Mouse (Mus musculus) embryonic stem cell, embryonic (primary cell): Measurements from ENCODE around the gene Nphp4.

Experiments
- CTCF ChIA-PET, 4 experiments: fragments of 300-600 bp in 2 of 4; fragments of 350-600 bp in 2 of 4; sonication (Branson Sonifier 250); formaldehyde crosslinking; loops; one replicate each; lab custom pipeline; 2022; ENCODE audit warnings: inconsistent platforms in 2 of 4; lab: Charles Lee
- POLR2A ChIA-PET, 4 experiments: fragments of 300-600 bp in 2 of 4; fragments of 350-600 bp in 2 of 4; sonication (Branson Sonifier 250); formaldehyde crosslinking; loops; one replicate each; lab custom pipeline; 2022; ENCODE audit warnings: antibody characterized with exemption in 4 of 4, inconsistent platforms in 1 of 4; lab: Charles Lee

Nphp4 gene

GRCm38 (mm10) chr4:152576826-152577225 is 100.3 kb downstream of the Nphp4 start:
- POLR2A ChIA-PET: interaction anchor here in 1 of 4 experiments (0.6 kb wide), 1 partner anchor 65 kb away, joined by 3 read pairs; no protein-coding TSS in a partner anchor
- CTCF ChIA-PET: interaction anchor here in 1 of 4 experiments (0.5 kb wide), 1 partner anchor 75 kb away, joined by 5 read pairs; no protein-coding TSS in a partner anchor

- CTCF ChIA-PET: no interaction called here
Measured at GRCm38 (mm10) chr4:152579956-152580355, 103.5 kb downstream of the Nphp4 start.

GRCm38 (mm10) chr4:152582206-152582605 is 105.7 kb downstream of the Nphp4 start:
- ChIA-PET CTCF (interaction anchor here in 1 of 4 experiments (0.5 to 0.8 kb wide), 2 partner anchors 52 to 241 kb away, joined by 3 to 17 read pairs; no protein-coding TSS in a partner anchor), POLR2A (interaction anchor here in 2 of 4 experiments (0.6 to 2.1 kb wide), 7 partner anchors 8 to 1779 kb away, joined by 3 to 8 read pairs (median 4); no protein-coding TSS in a partner anchor)

More at GRCm38 (mm10) chr4:152579956-152580355, 103.5 kb downstream of the Nphp4 start:
- POLR2A ChIA-PET: interaction anchor here in 1 of 4 experiments (2.3 kb wide), 1 partner anchor 8 kb away, joined by 10 read pairs; no protein-coding TSS in a partner anchor

- ChIA-PET CTCF (interaction anchor here in 3 of 4 experiments (0.6 to 1.2 kb wide), 4 partner anchors 42 to 395 kb away, joined by 3 to 5 read pairs (median 4); no protein-coding TSS in a partner anchor), POLR2A (interaction anchor here in 3 of 4 experiments (0.6 to 2.1 kb wide), 19 partner anchors 9 to 587 kb away, joined by 3 to 12 read pairs (median 3); partner anchors contain the start of genes Kcnab2 (in 1 of the 3), Nphp4 (in 1 of the 3) and Phf13 (in 1 of the 3))
Measured at GRCm38 (mm10) chr4:152583616-152584015, 107.1 kb downstream of the Nphp4 start.

- ChIA-PET POLR2A (interaction anchor here in 1 of 4 experiments (1.6 kb wide), 1 partner anchor 11 kb away, joined by 4 read pairs; no protein-coding TSS in a partner anchor), CTCF (interaction anchor here in 1 of 4 experiments (0.5 to 1.0 kb wide), 2 partner anchors 35 to 40 kb away, joined by 3 read pairs; no protein-coding TSS in a partner anchor)
Measured at GRCm38 (mm10) chr4:152585526-152585925, 109.0 kb downstream of the Nphp4 start.

GRCm38 (mm10) chr4:152586175-152586574 is 109.7 kb downstream of the Nphp4 start:
- CTCF ChIA-PET: interaction anchor here in 3 of 4 experiments (0.5 to 1.0 kb wide), 4 partner anchors 34 to 198 kb away, joined by 3 read pairs; no protein-coding TSS in a partner anchor
- POLR2A ChIA-PET: interaction anchor here in 1 of 4 experiments (0.6 to 1.6 kb wide), 2 partner anchors 12 to 166 kb away, joined by 3 to 4 read pairs; no protein-coding TSS in a partner anchor

- POLR2A ChIA-PET: interaction anchor here in 2 of 4 experiments (0.6 to 1.5 kb wide), 2 partner anchors 21 to 75 kb away, joined by 3 read pairs; no protein-coding TSS in a partner anchor
- CTCF ChIA-PET: interaction anchor here in 1 of 4 experiments (1.2 kb wide), 1 partner anchor 21 kb away, joined by 4 read pairs; no protein-coding TSS in a partner anchor
Measured at GRCm38 (mm10) chr4:152604285-152604684, 127.8 kb downstream of the Nphp4 start.

GRCm38 (mm10) chr4:152609196-152609595 is 132.7 kb downstream of the Nphp4 start:
- ChIA-PET CTCF (interaction anchor here in 1 of 4 experiments (0.6 kb wide), 1 partner anchor 1840 kb away, joined by 3 read pairs; no protein-coding TSS in a partner anchor), POLR2A (no interaction called here)

GRCm38 (mm10) chr4:152610026-152610425 is 133.5 kb downstream of the Nphp4 start:
- ChIA-PET CTCF (interaction anchor here in 1 of 4 experiments (0.7 kb wide), 1 partner anchor 15 kb away, joined by 3 read pairs; no protein-coding TSS in a partner anchor), POLR2A (no interaction called here)
